Mouse (Mus musculus) lung, embryonic 16.5 days (tissue): ENCODE results near the gene Actn2. TPM values are rescaled to one million over a fixed set of nuclear protein-coding genes. Genes with fewer than 3 reads are reported as not detected.

Source experiments
- ATAC-seq: fragments of 200-750 bp; cut with Nextera tagmentation; 2 replicates; pipeline ENCODE4 v1.8.0; 2017; ENCODE audit warnings: low read depth, mild to moderate bottlenecking, moderate library complexity
- H3K27ac ChIP-seq: fragments of 300-500 bp; sonication (generic); 2 replicates; pipeline ENCODE4 v1.5.1; 2014; ENCODE audit warnings: mild to moderate bottlenecking, control low read depth, low read length
- H3K27me3 ChIP-seq: fragments of 300-500 bp; sonication (generic); 2 replicates; pipeline ENCODE4 v1.6.1; 2014; ENCODE audit warnings: low read depth, low read length, mixed read lengths; ENCODE audit not compliant: control insufficient read depth, insufficient read depth
- H3K36me3 ChIP-seq: fragments of 300-500 bp; sonication (generic); 2 replicates; pipeline ENCODE4 v1.6.1; 2014; ENCODE audit warnings: low read length; ENCODE audit not compliant: control insufficient read depth, insufficient read depth
- H3K4me1 ChIP-seq: fragments of 300-500 bp; sonication (generic); replicated peaks from 2 replicates; pipeline ENCODE4 v1.6.1; 2014; ENCODE audit warnings: low read length, mixed read lengths; ENCODE audit not compliant: control insufficient read depth, insufficient read depth
- H3K4me2 ChIP-seq: fragments of 300-500 bp; sonication (generic); 2 replicates; pipeline ENCODE4 v1.6.1; 2014; ENCODE audit warnings: low read depth, low read length, control low read depth
- H3K4me3 ChIP-seq: fragments of 300-500 bp; sonication (generic); 2 replicates; pipeline ENCODE4 v1.5.1; 2014; ENCODE audit warnings: mild to moderate bottlenecking, low read length, control low read depth
- H3K9ac ChIP-seq: fragments of 300-500 bp; sonication (generic); 2 replicates; pipeline ENCODE4 v1.6.1; 2014; ENCODE audit warnings: low read length, control low read depth
- H3K9me3 ChIP-seq: fragments of 300-500 bp; sonication (generic); 2 replicates; pipeline ENCODE4 v1.6.1; 2016; ENCODE audit warnings: low read length; ENCODE audit not compliant: control insufficient read depth
- WGBS: fragments of 180-500 bp; shearing (Covaris S2); extraction: QIAGEN DNeasy Blood & Tissue Kit; methylation state at CpG from one replicate; pipeline ENCODE4 v1.1.7; 2014; 5-methylcytosine and 5-hydroxymethylcytosine counted together
- polyA plus RNA-seq: library from polyadenylated mRNA; unstranded; fragments of >200 nt; fragmentation: Nextera tagmentation; extraction: Ambion mirVana; gene quantifications from 2 replicates; pipeline ENCODE4 v1.2.1, GENCODE M21; 2015

The Actn2 gene
- polyA plus RNA-seq, 1 experiment from 2014 or later, result 42.4 TPM

DNA sequence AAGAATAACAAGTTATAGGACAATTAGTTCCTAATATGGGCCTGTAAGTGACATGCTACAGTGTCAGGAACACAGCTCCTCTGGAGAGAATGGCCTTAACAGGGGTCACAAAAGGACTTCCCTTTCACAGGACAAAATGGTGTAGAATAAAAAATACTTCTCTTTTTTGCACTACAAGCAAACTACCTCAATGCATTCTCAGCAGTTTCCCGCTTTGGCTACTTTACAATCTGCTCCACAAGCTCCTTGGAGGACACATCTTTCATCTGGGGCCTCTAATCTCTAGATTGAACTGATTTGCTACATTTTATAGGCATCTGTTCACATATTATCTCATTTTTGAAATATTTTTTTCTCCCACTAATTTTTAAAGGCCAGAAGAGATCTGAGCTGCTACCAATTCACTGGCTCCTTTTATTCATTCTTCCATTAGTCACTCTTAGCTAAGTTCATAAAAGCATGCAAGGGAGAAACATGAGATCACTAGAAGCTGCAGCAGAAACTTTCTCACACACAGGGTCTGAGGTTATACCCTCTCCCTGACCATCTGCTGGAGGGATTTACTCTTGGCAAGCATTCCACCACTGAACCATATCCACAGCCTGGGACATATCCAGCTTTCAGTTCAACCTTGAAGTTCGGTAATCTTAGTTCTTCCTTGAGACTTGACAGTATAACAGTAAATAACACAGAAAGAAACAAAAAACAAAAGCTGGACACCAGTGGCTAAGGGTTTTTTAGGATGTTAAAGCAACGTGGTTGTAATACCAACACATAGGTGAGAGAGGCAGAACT lies 84.5 kb downstream of the Actn2 start:
- H3K9ac ChIP-seq, result no peak overlapping the region; the same call in 1 of the 2 replicates
- no peak overlapping the region for H3K27ac ChIP-seq
- no peak for ATAC-seq
- peaks cover 6% of the 10 kb centered on the region for H3K36me3 ChIP-seq
- WGBS, result 57% methylated on average over 3 of the region's 3 CpGs
- peak overlapping the region; percentile 71 for H3K4me2 ChIP-seq
- peak overlapping the region; percentile 92 for H3K4me3 ChIP-seq
- 0 out of 2 replicates have a peak, but pooled peaks cover 2% of the 10 kb centered on the region for H3K9me3 ChIP-seq
- peaks cover 10% of the 10 kb centered on the region for H3K4me1 ChIP-seq
- no peaks in the 10 kb centered on the region for H3K27me3 ChIP-seq

DNA sequence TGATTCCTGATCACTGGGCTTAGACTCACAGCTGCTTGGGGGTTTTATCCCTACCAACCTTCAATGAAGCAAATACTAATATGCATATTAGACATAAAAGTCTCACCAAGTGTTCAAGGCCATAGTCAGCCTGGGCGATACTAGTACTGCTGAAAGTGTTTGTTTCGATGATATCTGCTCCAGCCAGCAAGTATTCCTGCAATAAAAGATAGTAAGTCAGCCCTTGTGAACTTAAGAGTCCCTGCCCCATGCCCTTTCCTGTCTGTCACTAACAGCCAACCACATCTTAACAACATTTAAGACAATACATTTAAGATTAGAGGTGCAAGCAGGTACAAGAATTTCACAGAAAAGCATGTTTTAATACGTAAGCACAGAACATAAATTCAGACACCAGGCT lies 90.1 kb downstream of the Actn2 start:
- H3K36me3 ChIP-seq, result peaks cover 19% of the 10 kb centered on the region
- 0 out of 2 replicates have a peak, but pooled peaks cover under 1% of the 10 kb centered on the region for H3K4me1 ChIP-seq
- no peak for ATAC-seq

DNA sequence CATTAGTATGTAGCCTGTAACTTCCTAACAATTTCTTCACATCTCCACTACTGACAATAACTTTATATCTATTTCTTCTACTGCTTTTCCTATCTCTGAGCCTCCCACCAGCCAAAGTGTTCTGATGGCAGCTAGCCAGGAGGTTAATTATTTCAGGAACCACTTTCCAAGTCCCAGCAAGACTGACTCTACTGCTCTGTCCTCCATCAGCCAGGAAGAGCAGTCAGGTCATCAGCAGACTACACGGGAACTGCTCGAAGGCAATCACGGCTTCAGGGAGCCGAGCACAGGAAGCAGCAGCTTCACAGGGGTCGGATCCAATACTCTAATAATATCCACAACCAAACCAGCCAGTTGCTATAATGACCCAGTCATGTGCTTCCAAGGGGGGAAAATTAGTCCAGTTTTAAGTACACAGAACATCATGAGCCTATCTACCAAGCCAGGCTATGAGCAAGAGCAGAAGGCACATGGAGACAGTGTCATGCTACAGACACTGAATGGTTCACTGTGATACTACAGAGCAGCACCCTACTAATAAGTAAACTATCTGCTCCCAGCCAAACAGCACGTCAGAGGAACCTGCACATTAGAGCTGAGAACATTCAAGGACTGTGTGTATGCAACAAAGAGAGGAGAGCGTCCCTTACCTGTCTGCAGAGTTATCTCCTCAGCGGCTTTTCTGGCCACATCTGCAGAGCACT lies 91.2 kb downstream of the Actn2 start:
- H3K27ac ChIP-seq, result no peak overlapping the region
- ATAC-seq, result no peak
- no peaks in the 10 kb centered on the region for H3K9me3 ChIP-seq
- no peaks in the 10 kb centered on the region for H3K27me3 ChIP-seq
- H3K4me3 ChIP-seq, result no peak overlapping the region
- H3K4me2 ChIP-seq, result no peak overlapping the region
- H3K36me3 ChIP-seq, result peaks cover 19% of the 10 kb centered on the region
- 80% methylated on average over 8 of the region's 8 CpGs for WGBS
- no peaks in the 10 kb centered on the region for H3K4me1 ChIP-seq
- H3K9ac ChIP-seq, result no peak overlapping the region

More for the DNA sequence above, 90.1 kb downstream of the Actn2 start:
- no peaks in the 10 kb centered on the region for H3K9me3 ChIP-seq
- H3K4me3 ChIP-seq, result no peak overlapping the region
- H3K9ac ChIP-seq, result no peak overlapping the region
- no peak overlapping the region for H3K27ac ChIP-seq
- 94% methylated on average over 3 of the region's 3 CpGs for WGBS
- no peaks in the 10 kb centered on the region for H3K27me3 ChIP-seq
- H3K4me2 ChIP-seq, result no peak overlapping the region

DNA sequence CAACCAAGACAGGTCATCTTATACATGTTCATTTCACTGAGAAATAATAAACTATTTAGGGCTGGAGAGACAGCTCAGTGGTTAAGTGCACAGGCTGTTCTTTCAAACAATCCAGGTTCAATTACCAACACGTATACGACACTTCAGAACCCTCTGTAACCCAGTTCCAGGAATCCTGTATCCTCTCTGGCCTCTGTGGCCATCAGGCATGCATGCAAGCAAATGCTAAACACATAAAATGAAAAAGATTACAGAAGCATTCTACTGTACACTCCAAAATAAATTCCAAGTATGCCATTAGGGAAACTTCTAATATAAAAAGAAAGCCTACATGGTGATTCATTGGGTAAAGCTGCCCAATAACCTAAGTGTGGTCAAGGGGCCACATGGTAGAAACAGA lies 94.6 kb downstream of the Actn2 start:
- H3K4me2 ChIP-seq, result no peak overlapping the region
- H3K27ac ChIP-seq, result no peak overlapping the region
- H3K4me3 ChIP-seq, result no peak overlapping the region
- no peak for ATAC-seq
- no peaks in the 10 kb centered on the region for H3K9me3 ChIP-seq
- no peaks in the 10 kb centered on the region for H3K27me3 ChIP-seq
- H3K9ac ChIP-seq, result no peak overlapping the region
- H3K4me1 ChIP-seq, result no peaks in the 10 kb centered on the region
- 92% methylated on average over 2 of the region's 2 CpGs for WGBS
- H3K36me3 ChIP-seq, result peaks cover 22% of the 10 kb centered on the region

DNA sequence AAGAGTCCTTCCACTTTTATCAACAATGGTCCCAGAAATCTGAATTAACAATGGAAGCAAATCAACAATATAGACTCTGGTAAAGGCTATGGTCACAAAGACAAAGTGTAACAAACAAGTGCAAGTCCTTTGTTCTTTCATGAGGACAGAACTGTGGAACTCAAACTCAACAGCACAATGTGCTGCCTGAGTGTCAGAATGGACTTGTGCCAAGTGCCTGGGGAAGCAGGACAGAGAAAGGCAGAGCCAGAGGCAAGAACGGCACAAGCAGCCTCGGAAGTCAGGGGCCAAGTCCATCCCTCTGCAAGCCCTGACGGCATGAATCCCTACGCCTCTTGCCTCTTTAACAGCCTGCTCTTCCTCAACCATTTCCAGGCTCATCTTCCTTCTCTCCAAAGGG lies 96.6 kb downstream of the Actn2 start:
- H3K4me1 ChIP-seq, result no peaks in the 10 kb centered on the region
- H3K36me3 ChIP-seq, result peaks cover 17% of the 10 kb centered on the region

DNA sequence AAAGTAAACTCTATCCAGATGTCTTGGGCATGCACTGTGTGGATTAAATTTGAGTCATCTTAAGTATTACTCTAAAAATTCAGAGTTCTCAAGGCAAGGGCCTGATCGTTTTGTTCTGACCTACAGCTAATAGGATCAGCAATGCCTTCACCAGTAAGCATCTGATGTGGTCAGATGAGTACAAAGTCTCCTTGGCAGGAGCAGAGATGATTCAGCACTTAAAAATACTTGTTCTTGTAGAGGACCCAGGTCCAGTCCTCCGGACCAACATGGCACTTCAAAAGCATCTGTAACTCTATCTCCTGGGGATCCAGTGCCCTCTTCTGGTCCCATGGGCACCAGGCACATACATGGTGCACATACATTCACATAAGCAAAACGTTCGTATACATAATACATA lies 108.4 kb downstream of the Actn2 start:
- no peaks in the 10 kb centered on the region for H3K9me3 ChIP-seq
- no peak for ATAC-seq
- H3K4me1 ChIP-seq, result 0 out of 2 replicates have a peak, but pooled peaks cover 3% of the 10 kb centered on the region
- WGBS, result 88% methylated on average over 4 of the region's 4 CpGs
- H3K4me2 ChIP-seq, result no peak overlapping the region
- H3K27ac ChIP-seq, result no peak overlapping the region
- H3K9ac ChIP-seq, result no peak overlapping the region
- H3K4me3 ChIP-seq, result no peak overlapping the region
- peaks cover 18% of the 10 kb centered on the region for H3K36me3 ChIP-seq
- H3K27me3 ChIP-seq, result no peaks in the 10 kb centered on the region

More for the DNA sequence above, 96.6 kb downstream of the Actn2 start:
- ATAC-seq, result no peak
- H3K9me3 ChIP-seq, result no peaks in the 10 kb centered on the region
- no peak overlapping the region for H3K27ac ChIP-seq
- H3K9ac ChIP-seq, result no peak overlapping the region
- H3K4me3 ChIP-seq, result no peak overlapping the region
- WGBS, result 72% methylated on average over 4 of the region's 4 CpGs
- no peak overlapping the region for H3K4me2 ChIP-seq
- no peaks in the 10 kb centered on the region for H3K27me3 ChIP-seq

DNA sequence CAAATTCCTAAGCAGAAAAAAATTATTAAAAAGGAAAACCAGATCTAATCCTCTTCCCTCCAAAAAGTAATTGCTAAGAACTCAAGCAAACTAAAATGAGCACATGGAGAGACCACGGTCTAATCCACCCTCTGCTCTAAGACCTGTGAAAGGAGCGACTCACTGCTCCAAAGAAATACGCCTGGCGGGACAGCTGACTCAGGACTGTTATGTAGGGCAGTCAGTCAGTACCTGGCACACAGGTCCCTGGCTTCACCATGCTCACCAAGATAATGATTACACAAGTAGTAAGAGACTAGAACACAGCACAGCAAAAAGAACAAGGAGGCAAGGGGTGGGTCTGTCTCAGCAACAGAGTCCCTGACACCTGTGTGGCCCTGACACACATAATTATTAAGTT lies 112.3 kb downstream of the Actn2 start:
- H3K4me3 ChIP-seq, result no peak overlapping the region
- no peaks in the 10 kb centered on the region for H3K9me3 ChIP-seq
- no peaks in the 10 kb centered on the region for H3K27me3 ChIP-seq
- H3K9ac ChIP-seq, result no peak overlapping the region
- ATAC-seq, result no peak; the same call in 1 of the 2 replicates
- 0 out of 2 replicates have a peak, but pooled peaks cover 3% of the 10 kb centered on the region for H3K4me1 ChIP-seq
- H3K36me3 ChIP-seq, result peaks cover 34% of the 10 kb centered on the region
- no peak overlapping the region for H3K4me2 ChIP-seq
- 58% methylated on average over 4 of the region's 4 CpGs for WGBS
- no peak overlapping the region for H3K27ac ChIP-seq

DNA sequence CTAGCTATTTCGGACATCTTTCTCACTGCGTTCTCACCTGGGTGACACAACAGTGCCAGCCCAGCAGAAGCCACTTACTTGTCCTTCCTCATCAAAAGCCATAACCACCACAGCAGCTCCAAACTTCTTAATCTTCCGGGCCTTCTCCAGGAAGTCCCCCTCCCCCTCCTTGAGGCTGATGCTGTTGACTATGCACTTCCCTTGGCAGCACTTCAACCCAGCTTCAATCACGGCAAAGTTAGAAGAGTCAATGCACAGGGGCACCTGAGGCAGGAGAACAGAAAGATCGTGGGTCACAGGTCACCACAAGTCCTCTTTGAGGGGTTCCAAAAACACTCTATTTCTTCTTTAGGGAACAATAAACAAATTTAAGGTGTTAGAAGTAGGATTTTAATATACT lies 113.0 kb downstream of the Actn2 start:
- Histone ChIP-seq H3K27ac (0 out of 2 replicates have a peak overlapping the region, but pooled peaks have one; percentile 31), H3K9me3 (no peaks in the 10 kb centered on the region), H3K4me3 (no peak overlapping the region), H3K36me3 (peaks cover 31% of the 10 kb centered on the region), H3K27me3 (no peaks in the 10 kb centered on the region), H3K9ac (no peak overlapping the region), H3K4me1 (0 out of 2 replicates have a peak, but pooled peaks cover 3% of the 10 kb centered on the region), H3K4me2 (no peak overlapping the region)
- WGBS, result 52% methylated on average over 5 of the region's 5 CpGs
- ATAC-seq, result peak; percentile 38; the same call in 1 of the 2 replicates
